Mouse (Mus musculus) midbrain, postnatal 0 days (tissue): ENCODE measurements at regions not wholly inside any gene's neighbourhood (a gene's known extent, or its start where the extent isn't known, plus 50 kb on each side); places are given as distances from the start of the nearest gene placed in this dataset.

Experiments
- ATAC-seq: fragments of 200-750 bp; cut with Nextera tagmentation; 2 replicates; pipeline ENCODE4 v1.8.0; 2017; ENCODE audit warnings: moderate number of reproducible peaks, mild to moderate bottlenecking, moderate TSS enrichment, moderate library complexity; ENCODE audit not compliant: low FRiP score
- DNase-seq: peaks from one replicate; pipeline ENCODE4 v3.0.0-alpha.2; 2015; ENCODE audit warnings: low spot score
- H3K27ac ChIP-seq: fragments of 300-500 bp; sonication (generic); 2 replicates; pipeline ENCODE4 v1.5.1; 2014; ENCODE audit warnings: low read depth, mild to moderate bottlenecking, low read length, mixed read lengths
- H3K27me3 ChIP-seq: fragments of 300-500 bp; sonication (generic); 2 replicates; pipeline ENCODE4 v1.6.1; 2014; ENCODE audit warnings: low read length, control low read depth, mixed read lengths; ENCODE audit not compliant: insufficient read depth
- H3K36me3 ChIP-seq: fragments of 300-500 bp; sonication (generic); 2 replicates; pipeline ENCODE4 v1.6.1; 2014; ENCODE audit warnings: low read length, control low read depth, mixed read lengths; ENCODE audit not compliant: insufficient read depth
- H3K4me1 ChIP-seq: fragments of 300-500 bp; sonication (generic); 2 replicates; pipeline ENCODE4 v1.6.1; 2014; ENCODE audit warnings: mild to moderate bottlenecking, control low read depth, antibody characterized with exemption, low read length, mixed read lengths; ENCODE audit not compliant: insufficient read depth
- H3K4me2 ChIP-seq: fragments of 300-500 bp; sonication (generic); 2 replicates; pipeline ENCODE4 v1.6.1; 2014; ENCODE audit warnings: low read depth, mild to moderate bottlenecking, low read length, mixed read lengths; ENCODE audit not compliant: poor library complexity, severe bottlenecking
- H3K4me3 ChIP-seq: fragments of 300-500 bp; sonication (generic); 2 replicates; pipeline ENCODE4 v1.5.1; 2014; ENCODE audit warnings: low read depth, mild to moderate bottlenecking, low read length, moderate library complexity
- H3K9ac ChIP-seq: fragments of 300-500 bp; sonication (generic); replicated peaks from 2 replicates; pipeline ENCODE4 v1.6.1; 2014; ENCODE audit warnings: mild to moderate bottlenecking, low read length, moderate library complexity, mixed read lengths; ENCODE audit not compliant: poor library complexity, severe bottlenecking
- H3K9me3 ChIP-seq: fragments of 300-500 bp; sonication (generic); 2 replicates; pipeline ENCODE4 v1.6.1; 2016; ENCODE audit warnings: low read length, control low read depth
- CTCF ChIP-seq: IDR thresholded peaks from 2 replicates; pipeline ENCODE4 v1.5.1; 2016; ENCODE audit warnings: antibody characterized with exemption, mild to moderate bottlenecking
- whole genome bisulfite sequencing: fragments of 180-500 bp; shearing (Covaris S2); extraction: QIAGEN DNeasy Blood & Tissue Kit; methylation state at CpG from one replicate; pipeline ENCODE4 v1.1.7; 2014; 5-methylcytosine and 5-hydroxymethylcytosine counted together

DNA sequence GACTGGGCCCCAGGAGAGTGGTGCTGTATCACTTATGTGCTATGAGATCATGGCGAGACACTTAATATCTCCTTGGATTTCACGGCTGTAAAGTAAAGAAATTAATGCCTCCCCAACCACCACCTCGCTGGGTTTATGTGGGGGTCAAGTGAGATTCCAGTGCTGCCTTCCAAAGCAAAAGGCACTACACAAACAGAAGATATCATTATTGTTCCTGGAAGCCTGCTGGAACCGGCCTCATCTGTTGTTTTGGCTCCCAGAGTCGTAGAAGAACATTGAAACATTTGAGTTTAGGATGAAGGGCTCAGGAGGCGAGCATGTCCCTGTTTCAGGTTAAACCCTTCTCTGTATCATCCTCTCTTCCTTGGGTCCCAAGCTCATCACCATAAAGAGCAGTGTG lies 116.6 kb downstream of the Gpbp1 start:
- H3K4me1 ChIP-seq: no peaks in the 10 kb centered on the region
- 76% methylated on average over 6 of the region's 6 CpGs for WGBS
- H3K4me2 ChIP-seq: no peak overlapping the region
- H3K27ac ChIP-seq: no peak overlapping the region
- no peak overlapping the region for H3K9ac ChIP-seq
- H3K9me3 ChIP-seq: no peaks in the 10 kb centered on the region
- DNase-seq (no peak), ATAC-seq (no peak)
- no peaks in the 10 kb centered on the region for H3K27me3 ChIP-seq
- H3K36me3 ChIP-seq: no peaks in the 10 kb centered on the region
- TF ChIP-seq CTCF: no peak
- H3K4me3 ChIP-seq: no peak overlapping the region

- H3K36me3 ChIP-seq: no peaks in the 10 kb centered on the region
- no peak for DNase-seq
- no peak for ATAC-seq
Observed at GRCm38 (mm10) chr13:111373801-111374200, 116.1 kb downstream of the Gpbp1 start.

More at GRCm38 (mm10) chr13:111373801-111374200, 116.1 kb downstream of the Gpbp1 start:
- Histone ChIP-seq H3K27ac (no peak overlapping the region), H3K4me3 (no peak overlapping the region), H3K9ac (no peak overlapping the region), H3K27me3 (no peaks in the 10 kb centered on the region), H3K4me2 (no peak overlapping the region), H3K9me3 (no peaks in the 10 kb centered on the region), H3K4me1 (no peaks in the 10 kb centered on the region)
- no peak for TF ChIP-seq CTCF
- WGBS: 50% methylated on average over 1 of the region's 1 CpGs
